In genomic region chr16:78511526-78511925, GRCm38 (mm10) we compare ENCODE assay signal across 27 mouse cellular contexts.
DNase-seq lines count a peak whose midpoint lies in the region; ATAC-seq lines count a peak whose summit lies in the region.
"Had no signal": no experiment of that assay in that cellular context is flagged by ENCODE, and none has a peak within 500 bp of the region (broad histone marks: within the 10 kb centered on the region; RNA-seq: fewer than 3 reads in every experiment).

No protein-coding gene starts in this region.

- H3K4me2 ChIP-seq in limb, embryonic 11.5 days (ENCODE audit: low read depth, severe bottlenecking) = no peak overlapping the region
- H3K4me2 ChIP-seq: embryonic facial prominence, embryonic 12.5 days; embryonic facial prominence, embryonic 15.5 days; heart, embryonic 11.5 days; hindbrain, embryonic 13.5 days had no signal

- no peaks in the 10 kb centered on the region for H3K36me3 ChIP-seq in limb, embryonic 11.5 days (ENCODE audit: control insufficient read depth, insufficient read depth, low read length)
- H3K36me3 ChIP-seq in limb, embryonic 10.5 days = no peaks in the 10 kb centered on the region
- H3K36me3 ChIP-seq: embryonic facial prominence, embryonic 12.5 days; embryonic facial prominence, embryonic 15.5 days; G1E; hindbrain, embryonic 10.5 days; hindbrain, embryonic 13.5 days had no signal

- no peak overlapping the region for H3K4me3 ChIP-seq in limb, embryonic 11.5 days (ENCODE audit: low read depth, low read length)
- no peak overlapping the region for H3K4me3 ChIP-seq in limb, embryonic 10.5 days
- H3K4me3 ChIP-seq: embryonic facial prominence, embryonic 12.5 days; embryonic facial prominence, embryonic 15.5 days; gastrocnemius, adult 2 months; hindbrain, embryonic 10.5 days; hindbrain, embryonic 13.5 days had no signal

- 90% methylated on average over 8 of the region's 8 CpGs for WGBS in limb, embryonic 11.5 days
- 90% methylated on average over 8 of the region's 8 CpGs for WGBS in limb, embryonic 10.5 days

- no peak overlapping the region for H3K9ac ChIP-seq in limb, embryonic 11.5 days (ENCODE audit: low read length)
- H3K9ac ChIP-seq: embryonic facial prominence, embryonic 12.5 days; embryonic facial prominence, embryonic 15.5 days; forebrain, postnatal 0 days; hindbrain, embryonic 13.5 days had no signal

- intact Hi-C loops in left cerebral cortex, postnatal 10 days (cut with DNase I) = no loop called here

- H3K27me3 ChIP-seq in limb, embryonic 11.5 days (ENCODE audit: control insufficient read depth, insufficient read depth, low read length) = no peaks in the 10 kb centered on the region
- H3K27me3 ChIP-seq in limb, embryonic 10.5 days (ENCODE audit: low read depth, poor library complexity, severe bottlenecking) = no peaks in the 10 kb centered on the region
- H3K27me3 ChIP-seq: CH12.LX; embryonic facial prominence, embryonic 12.5 days; embryonic facial prominence, embryonic 15.5 days; hindbrain, embryonic 13.5 days had no signal

- peak; percentile 17 for DNase-seq in limb, embryonic 11.5 days (ENCODE audit: low spot score)
- DNase-seq in limb, embryonic 10.5 days (ENCODE audit: low spot score) = no peak
- DNase-seq in left cerebral cortex, postnatal 10 days (ENCODE audit: extremely low spot score in 1 of 2, low spot score in 2 of 2) = no peak
- DNase-seq in Muller cell, postnatal 12 days (ENCODE audit: inconsistent ontology term) = no peak
- DNase-seq in adrenal gland, postnatal 4 days (ENCODE audit: low spot score in 2 of 2) = no peak
- DNase-seq: adrenal gland, adult 8-10 months; adrenal gland, postnatal 25 days; B cell, adult 2 months; cerebellum, adult 18-20 months; cerebellum, adult 9-10 months; cerebellum, postnatal 14 days; forebrain, postnatal 0 days; gastrocnemius, adult 2 months; gastrocnemius, postnatal 14 days had no signal

- no peak for ATAC-seq in limb, embryonic 11.5 days (ENCODE audit: insufficient number of reproducible peaks, low FRiP score, low TSS enrichment, low read depth)
- ATAC-seq in common myeloid progenitor, adult 5-6 weeks (replicated peaks; ENCODE audit: low read depth, poor library complexity, severe bottlenecking) = 0 out of 2 replicates have a peak, but pooled peaks have one; percentile 45
- ATAC-seq in megakaryocyte, adult 5-6 weeks (ENCODE audit: poor library complexity, severe bottlenecking) = peak; percentile 98
- ATAC-seq: activated CD4-positive, CD25-positive, alpha-beta regulatory T cell, adult 4 months; forebrain, embryonic 14.5 days; forebrain, postnatal 0 days; hindbrain, postnatal 0 days; inflammation-experienced regulatory T-cells, adult 6 months had no signal

- H3K4me1 ChIP-seq in limb, embryonic 11.5 days (ENCODE audit: control insufficient read depth, insufficient read depth, low read length) = no peaks in the 10 kb centered on the region
- no peaks in the 10 kb centered on the region for H3K4me1 ChIP-seq in limb, embryonic 10.5 days
- H3K4me1 ChIP-seq: embryonic facial prominence, embryonic 12.5 days; embryonic facial prominence, embryonic 15.5 days; hindbrain, embryonic 10.5 days; hindbrain, embryonic 13.5 days had no signal

- H3K27ac ChIP-seq in limb, embryonic 11.5 days (replicated peaks; ENCODE audit: low read depth, low read length) = no peak overlapping the region
- no peak overlapping the region for H3K27ac ChIP-seq in limb, embryonic 10.5 days
- H3K27ac ChIP-seq: embryonic facial prominence, embryonic 12.5 days; embryonic facial prominence, embryonic 15.5 days; gastrocnemius, adult 2 months; hindbrain, embryonic 10.5 days; hindbrain, embryonic 13.5 days; hindbrain, postnatal 0 days had no signal

- H3K9me3 ChIP-seq in limb, embryonic 11.5 days (ENCODE audit: control insufficient read depth, low read length) = no peaks in the 10 kb centered on the region
- H3K9me3 ChIP-seq in limb, embryonic 10.5 days (replicated peaks) = no peaks in the 10 kb centered on the region
- H3K9me3 ChIP-seq: embryonic facial prominence, embryonic 12.5 days; embryonic facial prominence, embryonic 15.5 days; hindbrain, embryonic 10.5 days; hindbrain, embryonic 13.5 days had no signal
